ENCODE assay signal across 8 mouse cellular contexts in the genomic region with DNA sequence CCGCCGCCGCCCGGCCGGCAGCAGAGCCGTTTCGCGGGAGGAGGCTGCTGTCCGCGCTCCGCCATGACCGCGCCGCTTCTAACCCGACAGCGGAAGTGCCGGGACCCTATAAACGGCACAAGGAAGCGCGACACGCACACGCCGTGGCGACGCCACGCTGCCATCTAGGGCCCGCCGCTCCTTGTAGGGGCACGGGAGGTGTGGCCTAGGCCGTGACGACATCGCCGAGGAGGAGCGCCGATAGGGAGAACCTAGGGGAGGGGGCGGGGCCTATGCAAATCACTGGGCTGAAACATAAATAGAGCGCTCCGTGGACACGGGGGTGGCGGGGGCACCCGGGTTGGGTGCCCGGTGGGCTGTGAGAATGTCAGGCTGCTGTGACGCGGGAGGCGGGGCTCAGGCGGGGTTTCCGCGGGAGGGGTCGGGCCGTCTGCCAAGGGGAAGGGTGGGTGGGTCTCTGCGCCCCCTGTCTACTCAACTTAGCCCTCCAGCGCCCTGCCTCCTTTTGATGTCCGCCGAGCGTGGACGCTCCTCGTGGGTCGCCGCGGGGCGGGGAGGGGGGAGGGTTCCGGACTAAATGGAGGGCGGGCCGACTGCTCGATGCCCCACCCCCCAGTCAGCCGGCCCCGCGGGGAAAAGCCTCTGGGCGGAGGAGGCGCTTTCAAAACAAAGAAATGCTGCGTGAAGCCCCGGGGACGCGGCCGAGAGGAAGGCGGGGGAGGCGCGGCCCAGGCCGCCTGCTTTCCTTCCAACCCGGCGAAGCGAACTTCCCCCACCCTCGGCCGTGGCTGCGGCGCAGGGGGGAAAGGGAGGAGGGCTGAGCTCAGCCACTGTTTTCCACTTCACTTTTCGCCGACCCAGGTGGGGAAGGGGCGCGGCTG.
DNase-seq lines count a peak whose midpoint lies in the region; ATAC-seq and TF ChIP-seq lines count a peak whose summit lies in the region.

No protein-coding gene starts in this region.

- ATAC-seq in Patski: peak; percentile 78
- peak; percentile 95 for ATAC-seq in hindbrain, embryonic 14.5 days (ENCODE audit: low FRiP score)

- H3K27me3 ChIP-seq in Patski: no peaks in the 10 kb centered on the region
- no peaks in the 10 kb centered on the region for H3K27me3 ChIP-seq in hindbrain, embryonic 14.5 days (ENCODE audit: control insufficient read depth, insufficient read depth, low read length)

- in situ Hi-C loops in Patski (cut with MboI; ENCODE audit: low pct_unique_long_range_greater_than_20kb): loop anchor here (5.0 to 10.0 kb wide), 5 partner anchors 125 to 565 kb away; a partner anchor contains a TSS

- under 1% methylated on average over 81 of the region's 90 CpGs for WGBS in hindbrain, embryonic 14.5 days

- POLR2A ChIA-PET in Patski (lab: Charles Lee): interaction anchor here (1.2 kb wide), 1 partner anchor 150 kb away, joined by 3 read pairs; no protein-coding TSS in a partner anchor

- H3K36me3 ChIP-seq in hindbrain, embryonic 14.5 days (replicated peaks; ENCODE audit: control insufficient read depth, insufficient read depth): no peaks in the 10 kb centered on the region

- no peak for TF ChIP-seq CTCF in Patski (IDR thresholded peaks at IDR 0.05)

- H3K4me1 ChIP-seq in hindbrain, embryonic 14.5 days (replicated peaks; ENCODE audit: control insufficient read depth, insufficient read depth, low read length): peaks cover 23% of the 10 kb centered on the region

- H3K9ac ChIP-seq in hindbrain, embryonic 14.5 days: peak overlapping the region; percentile 97

- H3K9me3 ChIP-seq in hindbrain, embryonic 14.5 days (ENCODE audit: control insufficient read depth, low read length): no peaks in the 10 kb centered on the region

- H3K4me2 ChIP-seq in hindbrain, embryonic 14.5 days (replicated peaks): peak overlapping the region; percentile 75

- DNase-seq in Patski (ENCODE audit: low read depth, low spot score): peak; percentile 95
- DNase-seq in cerebellum, postnatal 14 days: peak; percentile 99 to 100
- peak; percentile 97 to 98 for DNase-seq in frontal cortex, postnatal 14 days (ENCODE audit: low spot score in 2 of 2)
- peak; percentile 99 for DNase-seq in hindbrain, embryonic 14.5 days (ENCODE audit: low spot score)
- DNase-seq in layer of hippocampus, postnatal 36 days: peak; percentile 97 to 98
- DNase-seq in lung, postnatal 36 days: peak; percentile 100
- DNase-seq in retina, postnatal 1 day: peak; percentile 100
- peak; percentile 98 to 99 for DNase-seq in urinary bladder, adult 18-20 months (ENCODE audit: low spot score in 2 of 2)

- CTCF ChIA-PET in Patski (lab: Charles Lee): no interaction called here

- H3K4me3 ChIP-seq in hindbrain, embryonic 14.5 days (replicated peaks; ENCODE audit: low read length): peak overlapping the region; percentile 82

- H3K27ac ChIP-seq in hindbrain, embryonic 14.5 days: peak overlapping the region; percentile 99

Comparison
In these comparisons a context has a peak if more than half of its experiments do, and no peak if none do; other contexts are left out.
1. Peak in every context shown above with its lines: DNase-seq, ATAC-seq, H3K4me3 ChIP-seq and H3K27ac ChIP-seq.